Mouse (Mus musculus) ovary, postnatal 10 days (tissue): ENCODE data around the gene Cnst.

Source experiments
- DNase-seq: peaks from one replicate; pipeline ENCODE4 v3.0.0; 2022; ENCODE audit warnings: low spot score

Cnst gene

GRCm38 (mm10) chr1:179545768-179546550 lies at the start of gene Cnst, which contains the start of gene Tfb2m:
TSS of gene Cnst (plus strand) at chr1:179546370.
TSS of gene Tfb2m (minus strand) at chr1:179546267.
- peak; percentile 94 for DNase-seq

- DNase-seq: no peak
These were observed 46.9 kb upstream of the Cnst start for GRCm38 (mm10) chr1:179499257-179499656.

GRCm38 (mm10) chr1:179502565-179502964 lies 43.6 kb upstream of the Cnst start:
- no peak for DNase-seq

GRCm38 (mm10) chr1:179506530-179507315 lies 39.4 kb upstream of the Cnst start:
- no peak for DNase-seq

GRCm38 (mm10) chr1:179510546-179511340 lies 35.4 kb upstream of the Cnst start:
- no peak for DNase-seq

GRCm38 (mm10) chr1:179511895-179512294 lies 34.3 kb upstream of the Cnst start:
- DNase-seq: no peak

- no peak for DNase-seq
These were observed 29.0 kb upstream of the Cnst start for GRCm38 (mm10) chr1:179516941-179517712.

- DNase-seq: peak; percentile 55
These were observed 28.3 kb upstream of the Cnst start, which contains the start of gene Smyd3 for GRCm38 (mm10) chr1:179517713-179518465. TSS of gene Smyd3 (minus strand) at chr1:179518041.

- no peak for DNase-seq
These were observed 26.3 kb upstream of the Cnst start for GRCm38 (mm10) chr1:179519901-179520300.

- DNase-seq: no peak
These were observed 7.1 kb upstream of the Cnst start for GRCm38 (mm10) chr1:179539054-179539453.

GRCm38 (mm10) chr1:179539887-179540286 lies 6.3 kb upstream of the Cnst start:
- no peak for DNase-seq

- no peak for DNase-seq
These were observed 4.7 kb upstream of the Cnst start for GRCm38 (mm10) chr1:179541502-179541901.

GRCm38 (mm10) chr1:179546551-179546917 lies 364 bp downstream of the Cnst start:
- DNase-seq: no peak

- no peak for DNase-seq
These were observed 1.0 kb downstream of the Cnst start for GRCm38 (mm10) chr1:179547176-179547575.

- no peak for DNase-seq
These were observed 2.0 kb downstream of the Cnst start for GRCm38 (mm10) chr1:179548220-179548619.

GRCm38 (mm10) chr1:179548996-179549752 lies 3.0 kb downstream of the Cnst start:
- DNase-seq: no peak

- no peak for DNase-seq
These were observed 5.2 kb downstream of the Cnst start for GRCm38 (mm10) chr1:179551336-179551735.

GRCm38 (mm10) chr1:179551921-179552320 lies 5.8 kb downstream of the Cnst start:
- no peak for DNase-seq

- no peak for DNase-seq
These were observed 6.6 kb downstream of the Cnst start for GRCm38 (mm10) chr1:179552751-179553150.
